ENCODE assay signal across 14 mouse cellular contexts in genomic region chr8:8482707-8483480, GRCm38 (mm10).
DNase-seq lines count a peak whose midpoint lies in the region; ATAC-seq lines count a peak whose summit lies in the region.
"Had no signal": no experiment of that assay in that cellular context is flagged by ENCODE, and none has a peak within 500 bp of the region (broad histone marks: within the 10 kb centered on the region; RNA-seq: fewer than 3 reads in every experiment).

No protein-coding gene starts in this region.

- DNase-seq in adrenal gland, adult 2 months, result peak; percentile 52
- DNase-seq in adrenal gland, adult 8-10 months, result no peak
- DNase-seq in midbrain, embryonic 10.5 days (ENCODE audit: low spot score), result no peak
- no peak for DNase-seq in midbrain, embryonic 11.5 days (ENCODE audit: low spot score, missing footprints)
- DNase-seq in skeletal muscle tissue, adult 2 months (ENCODE audit: low read depth, low spot score), result peak; percentile 18
- DNase-seq: cerebellum, adult 8-10 months; kidney, postnatal 4 days; retina, postnatal 1 day had no signal

- ATAC-seq in hindbrain, embryonic 12.5 days (ENCODE audit: low FRiP score), result no peak
- ATAC-seq in hindbrain, embryonic 13.5 days (ENCODE audit: low FRiP score), result no peak
- no peak for ATAC-seq in midbrain, embryonic 11.5 days (ENCODE audit: low FRiP score)
- no peak for ATAC-seq in forebrain, embryonic 15.5 days (replicated peaks)
- ATAC-seq: midbrain, embryonic 13.5 days had no signal

- no peak overlapping the region for H3K4me3 ChIP-seq in hindbrain, embryonic 12.5 days
- no peak overlapping the region for H3K4me3 ChIP-seq in hindbrain, embryonic 13.5 days
- H3K4me3 ChIP-seq in midbrain, embryonic 10.5 days, result no peak overlapping the region
- H3K4me3 ChIP-seq in midbrain, embryonic 11.5 days (ENCODE audit: low read depth, low read length), result no peak overlapping the region
- H3K4me3 ChIP-seq in forebrain, embryonic 15.5 days, result no peak overlapping the region
- H3K4me3 ChIP-seq: limb, embryonic 13.5 days; midbrain, embryonic 13.5 days; neural tube, embryonic 13.5 days had no signal

- 0 out of 2 replicates have a peak, but pooled peaks cover 5% of the 10 kb centered on the region for H3K27me3 ChIP-seq in hindbrain, embryonic 12.5 days
- H3K27me3 ChIP-seq in hindbrain, embryonic 13.5 days, result no peaks in the 10 kb centered on the region; the same call in 1 of the 2 replicates
- H3K27me3 ChIP-seq in midbrain, embryonic 10.5 days (ENCODE audit: low read depth, poor library complexity, severe bottlenecking), result peaks cover 64% of the 10 kb centered on the region
- peaks cover 25% of the 10 kb centered on the region for H3K27me3 ChIP-seq in midbrain, embryonic 11.5 days (ENCODE audit: control insufficient read depth, insufficient read depth, low read length)
- no peaks in the 10 kb centered on the region for H3K27me3 ChIP-seq in forebrain, embryonic 15.5 days
- H3K27me3 ChIP-seq: limb, embryonic 13.5 days; neural tube, embryonic 13.5 days had no signal

- no peak overlapping the region for H3K27ac ChIP-seq in hindbrain, embryonic 12.5 days
- H3K27ac ChIP-seq in hindbrain, embryonic 13.5 days, result no peak overlapping the region
- H3K27ac ChIP-seq in midbrain, embryonic 10.5 days (replicated peaks), result 0 out of 2 replicates have a peak overlapping the region, but pooled peaks have one; percentile 9
- H3K27ac ChIP-seq in midbrain, embryonic 11.5 days (ENCODE audit: low read depth, low read length), result no peak overlapping the region
- no peak overlapping the region for H3K27ac ChIP-seq in forebrain, embryonic 15.5 days (replicated peaks)
- H3K27ac ChIP-seq: limb, embryonic 13.5 days; midbrain, embryonic 13.5 days; neural tube, embryonic 13.5 days had no signal

- H3K9me3 ChIP-seq in hindbrain, embryonic 12.5 days (replicated peaks), result no peaks in the 10 kb centered on the region
- no peaks in the 10 kb centered on the region for H3K9me3 ChIP-seq in hindbrain, embryonic 13.5 days
- no peaks in the 10 kb centered on the region for H3K9me3 ChIP-seq in midbrain, embryonic 10.5 days (replicated peaks)
- no peaks in the 10 kb centered on the region for H3K9me3 ChIP-seq in midbrain, embryonic 11.5 days (ENCODE audit: control insufficient read depth, low read length)
- no peaks in the 10 kb centered on the region for H3K9me3 ChIP-seq in forebrain, embryonic 15.5 days
- H3K9me3 ChIP-seq: limb, embryonic 13.5 days; midbrain, embryonic 13.5 days; neural tube, embryonic 13.5 days had no signal

- H3K4me1 ChIP-seq in hindbrain, embryonic 12.5 days, result peaks cover 33% of the 10 kb centered on the region
- H3K4me1 ChIP-seq in hindbrain, embryonic 13.5 days (replicated peaks), result peaks cover 24% of the 10 kb centered on the region
- peaks cover 60% of the 10 kb centered on the region for H3K4me1 ChIP-seq in midbrain, embryonic 10.5 days
- H3K4me1 ChIP-seq in midbrain, embryonic 11.5 days (ENCODE audit: control insufficient read depth, insufficient read depth, low read length), result peaks cover 15% of the 10 kb centered on the region
- H3K4me1 ChIP-seq in forebrain, embryonic 15.5 days, result peaks cover 25% of the 10 kb centered on the region

- 56% methylated on average over 10 of the region's 10 CpGs for WGBS in hindbrain, embryonic 12.5 days
- WGBS in hindbrain, embryonic 13.5 days, result 70% methylated on average over 10 of the region's 10 CpGs
- 68% methylated on average over 10 of the region's 10 CpGs for WGBS in midbrain, embryonic 10.5 days
- 65% methylated on average over 10 of the region's 10 CpGs for WGBS in midbrain, embryonic 11.5 days
- 77% methylated on average over 10 of the region's 10 CpGs for WGBS in forebrain, embryonic 15.5 days

- H3K9ac ChIP-seq in hindbrain, embryonic 12.5 days, result no peak overlapping the region
- H3K9ac ChIP-seq in hindbrain, embryonic 13.5 days, result no peak overlapping the region
- no peak overlapping the region for H3K9ac ChIP-seq in midbrain, embryonic 11.5 days (ENCODE audit: low read length)
- no peak overlapping the region for H3K9ac ChIP-seq in forebrain, embryonic 15.5 days (replicated peaks)
- H3K9ac ChIP-seq: limb, embryonic 13.5 days; midbrain, embryonic 13.5 days; neural tube, embryonic 13.5 days had no signal

- peak overlapping the region; percentile 30; the same call in 1 of the 2 replicates for H3K4me2 ChIP-seq in hindbrain, embryonic 12.5 days (replicated peaks)
- H3K4me2 ChIP-seq in hindbrain, embryonic 13.5 days, result no peak overlapping the region
- no peak overlapping the region for H3K4me2 ChIP-seq in midbrain, embryonic 11.5 days
- no peak overlapping the region for H3K4me2 ChIP-seq in forebrain, embryonic 15.5 days (replicated peaks)
- H3K4me2 ChIP-seq: limb, embryonic 13.5 days; midbrain, embryonic 13.5 days had no signal

- H3K36me3 ChIP-seq in hindbrain, embryonic 12.5 days, result no peaks in the 10 kb centered on the region
- no peaks in the 10 kb centered on the region for H3K36me3 ChIP-seq in hindbrain, embryonic 13.5 days
- H3K36me3 ChIP-seq in midbrain, embryonic 10.5 days, result no peaks in the 10 kb centered on the region
- no peaks in the 10 kb centered on the region for H3K36me3 ChIP-seq in midbrain, embryonic 11.5 days (ENCODE audit: control insufficient read depth, insufficient read depth, low read length)
- H3K36me3 ChIP-seq in forebrain, embryonic 15.5 days, result no peaks in the 10 kb centered on the region
- H3K36me3 ChIP-seq: limb, embryonic 13.5 days; midbrain, embryonic 13.5 days; neural tube, embryonic 13.5 days had no signal

Comparison
In these comparisons a context has a peak if more than half of its experiments do, and no peak if none do; other contexts are left out.
1. DNase-seq: peak in adrenal gland, adult 2 months (single experiment) and skeletal muscle tissue, adult 2 months (single experiment); none in adrenal gland, adult 8-10 months (single experiment), midbrain, embryonic 10.5 days (single experiment) and midbrain, embryonic 11.5 days (single experiment).